Mouse (Mus musculus) bone marrow, adult 2 months (tissue): ENCODE results near the gene Upk3bl.

Experiments
- CTCF ChIP-seq: fragments of 200-500 bp; IDR thresholded peaks from 2 replicates; pipeline ENCODE4 v1.5.1; 2011; ENCODE audit warnings: low read length, control low read depth; ENCODE audit not compliant: control insufficient read depth, insufficient read depth
- POLR2A ChIP-seq: fragments of 200-500 bp; IDR thresholded peaks from 2 replicates; pipeline ENCODE4 v1.6.1; 2011; ENCODE audit warnings: low read depth, mild to moderate bottlenecking, control low read depth, low read length, borderline replicate concordance; ENCODE audit not compliant: control insufficient read depth

GRCm38 (mm10) chr5:136016014-136016876, 38.0 kb upstream of the Upk3bl start:
- no peak for TF ChIP-seq CTCF
- TF ChIP-seq POLR2A: no peak
